Mouse (Mus musculus) ES-E14 (cell line): ENCODE measurements around the gene Pkd1.

Experiments
- HCFC1 ChIP-seq: IDR thresholded peaks from 2 replicates; pipeline ENCODE4 v1.6.1; 2012; ENCODE audit warnings: low read length, inconsistent platforms, borderline replicate concordance; ENCODE audit not compliant: insufficient read depth
- ZNF384 ChIP-seq: IDR thresholded peaks from 2 replicates; pipeline ENCODE4 v1.6.1; 2012; ENCODE audit warnings: low read depth, low read length, inconsistent platforms

GRCm38 (mm10) chr17:24534160-24534718, 15.4 kb upstream of the Pkd1 start, which contains the start of gene Rab26:
- TF ChIP-seq ZNF384: no peak
- TF ChIP-seq HCFC1: no peak
